Mouse (Mus musculus) forebrain, embryonic 12.5 days (tissue): ENCODE measurements at regions not wholly inside any gene's neighbourhood (a gene's known extent, or its start where the extent isn't known, plus 50 kb on each side); places are given as distances from the start of the nearest gene placed in this dataset.

Experiments used
- ATAC-seq: fragments of 200-750 bp; cut with Nextera tagmentation; 2 replicates; pipeline ENCODE4 v1.8.0; 2017; ENCODE audit warnings: moderate TSS enrichment; ENCODE audit not compliant: low FRiP score
- H3K27ac ChIP-seq: fragments of 300-500 bp; sonication (generic); 2 replicates; pipeline ENCODE4 v1.5.1; 2016; ENCODE audit warnings: mild to moderate bottlenecking
- H3K27me3 ChIP-seq: fragments of 300-500 bp; sonication (generic); 2 replicates; pipeline ENCODE4 v1.6.1; 2016; ENCODE audit warnings: mild to moderate bottlenecking
- H3K36me3 ChIP-seq: fragments of 300-500 bp; sonication (generic); replicated peaks from 2 replicates; pipeline ENCODE4 v1.6.1; 2016; ENCODE audit warnings: mild to moderate bottlenecking
- H3K4me1 ChIP-seq: fragments of 300-500 bp; sonication (generic); 2 replicates; pipeline ENCODE4 v1.6.1; 2016
- H3K4me2 ChIP-seq: fragments of 300-500 bp; sonication (generic); 2 replicates; pipeline ENCODE4 v1.6.1; 2016; ENCODE audit warnings: mild to moderate bottlenecking, moderate library complexity
- H3K4me3 ChIP-seq: fragments of 300-500 bp; sonication (generic); replicated peaks from 2 replicates; pipeline ENCODE4 v1.5.1; 2016; ENCODE audit warnings: mild to moderate bottlenecking
- H3K9ac ChIP-seq: fragments of 300-500 bp; sonication (generic); 2 replicates; pipeline ENCODE4 v1.6.1; 2016; ENCODE audit warnings: mild to moderate bottlenecking
- H3K9me3 ChIP-seq: fragments of 300-500 bp; sonication (generic); 2 replicates; pipeline ENCODE4 v1.6.1; 2016
- WGBS: fragments of 180-500 bp; shearing (Covaris S2); methylation state at CpG from one replicate; pipeline ENCODE4 v1.1.7; 2016; 5-methylcytosine and 5-hydroxymethylcytosine counted together

- ATAC-seq, result no peak
- no peak overlapping the region for H3K27ac ChIP-seq
- H3K4me2 ChIP-seq, result no peak overlapping the region
- no peaks in the 10 kb centered on the region for H3K9me3 ChIP-seq
- H3K36me3 ChIP-seq, result no peaks in the 10 kb centered on the region
- H3K4me1 ChIP-seq, result no peaks in the 10 kb centered on the region
- no peak overlapping the region for H3K9ac ChIP-seq
- H3K4me3 ChIP-seq, result no peak overlapping the region
- peaks cover 15% of the 10 kb centered on the region for H3K27me3 ChIP-seq
Observed at GRCm38 (mm10) chr3:115655020-115655419, 59.9 kb downstream of the S1pr1 start.

GRCm38 (mm10) chr3:115652236-115652635 is 62.6 kb downstream of the S1pr1 start:
- no peak overlapping the region for H3K9ac ChIP-seq
- no peaks in the 10 kb centered on the region for H3K4me1 ChIP-seq
- H3K4me3 ChIP-seq, result no peak overlapping the region
- H3K27me3 ChIP-seq, result no peaks in the 10 kb centered on the region
- ATAC-seq, result no peak
- H3K4me2 ChIP-seq, result no peak overlapping the region
- no peaks in the 10 kb centered on the region for H3K9me3 ChIP-seq
- no peaks in the 10 kb centered on the region for H3K36me3 ChIP-seq
- 86% methylated on average over 5 of the region's 5 CpGs for WGBS
- H3K27ac ChIP-seq, result no peak overlapping the region

GRCm38 (mm10) chr3:115649338-115650117 is 65.3 kb downstream of the S1pr1 start:
- Histone ChIP-seq H3K27ac (no peak overlapping the region), H3K9me3 (no peaks in the 10 kb centered on the region), H3K36me3 (no peaks in the 10 kb centered on the region), H3K27me3 (no peaks in the 10 kb centered on the region), H3K4me3 (no peak overlapping the region), H3K4me2 (no peak overlapping the region), H3K9ac (no peak overlapping the region), H3K4me1 (no peaks in the 10 kb centered on the region)
- 74% methylated on average over 3 of the region's 3 CpGs for WGBS
- ATAC-seq, result no peak

- no peak for ATAC-seq
- H3K4me3 ChIP-seq, result no peak overlapping the region
- H3K9me3 ChIP-seq, result no peaks in the 10 kb centered on the region
- H3K27ac ChIP-seq, result no peak overlapping the region
- H3K4me2 ChIP-seq, result no peak overlapping the region
- no peaks in the 10 kb centered on the region for H3K27me3 ChIP-seq
- H3K36me3 ChIP-seq, result no peaks in the 10 kb centered on the region
- no peak overlapping the region for H3K9ac ChIP-seq
- peaks cover 3% of the 10 kb centered on the region for H3K4me1 ChIP-seq
- 67% methylated on average over 7 of the region's 7 CpGs for WGBS
Observed at GRCm38 (mm10) chr3:115646993-115647392, 67.9 kb downstream of the S1pr1 start.

GRCm38 (mm10) chr3:115644307-115644706 is 70.6 kb downstream of the S1pr1 start:
- H3K4me3 ChIP-seq, result no peak overlapping the region
- no peaks in the 10 kb centered on the region for H3K36me3 ChIP-seq
- H3K4me2 ChIP-seq, result no peak overlapping the region
- H3K9me3 ChIP-seq, result no peaks in the 10 kb centered on the region
- no peak for ATAC-seq
- H3K4me1 ChIP-seq, result peaks cover 5% of the 10 kb centered on the region
- WGBS, result 85% methylated on average over 5 of the region's 5 CpGs
- H3K27me3 ChIP-seq, result no peaks in the 10 kb centered on the region
- H3K9ac ChIP-seq, result no peak overlapping the region
- no peak overlapping the region for H3K27ac ChIP-seq

GRCm38 (mm10) chr3:115642846-115643260 is 72.0 kb downstream of the S1pr1 start:
- Histone ChIP-seq H3K4me3 (peak overlapping the region; percentile 49), H3K9ac (peak overlapping the region; percentile 61; the same call in 1 of the 2 replicates), H3K36me3 (no peaks in the 10 kb centered on the region), H3K9me3 (no peaks in the 10 kb centered on the region), H3K27me3 (no peaks in the 10 kb centered on the region), H3K4me2 (peak overlapping the region; percentile 65), H3K4me1 (peaks cover 5% of the 10 kb centered on the region), H3K27ac (no peak overlapping the region)
- ATAC-seq, result no peak
- WGBS, result 7% methylated on average over 11 of the region's 11 CpGs

GRCm38 (mm10) chr3:115642001-115642845 is 72.6 kb downstream of the S1pr1 start:
- H3K27ac ChIP-seq, result 0 out of 2 replicates have a peak overlapping the region, but pooled peaks have one; percentile 5
- peak; percentile 84 for ATAC-seq

GRCm38 (mm10) chr3:115641411-115641810 is 73.5 kb downstream of the S1pr1 start:
- H3K27ac ChIP-seq, result no peak overlapping the region
- H3K27me3 ChIP-seq, result no peaks in the 10 kb centered on the region
- peaks cover 5% of the 10 kb centered on the region for H3K4me1 ChIP-seq
- H3K36me3 ChIP-seq, result no peaks in the 10 kb centered on the region
- no peak for ATAC-seq
- H3K4me3 ChIP-seq, result no peak overlapping the region
- no peaks in the 10 kb centered on the region for H3K9me3 ChIP-seq
- H3K9ac ChIP-seq, result no peak overlapping the region
- 57% methylated on average over 6 of the region's 6 CpGs for WGBS
- no peak overlapping the region for H3K4me2 ChIP-seq

More at GRCm38 (mm10) chr3:115642001-115642845, 72.6 kb downstream of the S1pr1 start:
- Histone ChIP-seq H3K4me1 (peaks cover 5% of the 10 kb centered on the region), H3K9ac (peak overlapping the region; percentile 61), H3K36me3 (no peaks in the 10 kb centered on the region), H3K9me3 (no peaks in the 10 kb centered on the region), H3K4me2 (peak overlapping the region; percentile 65), H3K4me3 (peak overlapping the region; percentile 49), H3K27me3 (no peaks in the 10 kb centered on the region)
- WGBS, result 9% methylated on average over 25 of the region's 26 CpGs

- no peaks in the 10 kb centered on the region for H3K36me3 ChIP-seq
- no peak overlapping the region for H3K4me2 ChIP-seq
- no peaks in the 10 kb centered on the region for H3K9me3 ChIP-seq
- H3K4me1 ChIP-seq, result peaks cover 14% of the 10 kb centered on the region
- no peak overlapping the region for H3K27ac ChIP-seq
- H3K4me3 ChIP-seq, result no peak overlapping the region
- peaks cover 8% of the 10 kb centered on the region; the same call in 1 of the 2 replicates for H3K27me3 ChIP-seq
- 85% methylated on average over 4 of the region's 4 CpGs for WGBS
- ATAC-seq, result no peak
- no peak overlapping the region for H3K9ac ChIP-seq
Observed at GRCm38 (mm10) chr3:115635487-115635886, 79.4 kb downstream of the S1pr1 start.

GRCm38 (mm10) chr3:115635081-115635480 is 79.8 kb downstream of the S1pr1 start:
- no peak for ATAC-seq
- H3K4me3 ChIP-seq, result no peak overlapping the region
- WGBS, result 87% methylated on average over 5 of the region's 5 CpGs

GRCm38 (mm10) chr3:115632417-115632743 is 82.5 kb downstream of the S1pr1 start:
- Histone ChIP-seq H3K27ac (peak overlapping the region; percentile 81), H3K27me3 (peaks cover 11% of the 10 kb centered on the region; the same call in 1 of the 2 replicates), H3K4me3 (no peak overlapping the region), H3K9ac (no peak overlapping the region), H3K4me2 (0 out of 2 replicates have a peak overlapping the region, but pooled peaks have one; percentile 24), H3K36me3 (no peaks in the 10 kb centered on the region), H3K4me1 (peaks cover 14% of the 10 kb centered on the region), H3K9me3 (no peaks in the 10 kb centered on the region)
- WGBS, result 43% methylated on average over 4 of the region's 4 CpGs
- peak; percentile 44 for ATAC-seq

More at GRCm38 (mm10) chr3:115635081-115635480, 79.8 kb downstream of the S1pr1 start:
- Histone ChIP-seq H3K27ac (no peak overlapping the region), H3K9me3 (no peaks in the 10 kb centered on the region), H3K4me1 (peaks cover 14% of the 10 kb centered on the region), H3K27me3 (peaks cover 10% of the 10 kb centered on the region; the same call in 1 of the 2 replicates), H3K9ac (no peak overlapping the region), H3K4me2 (no peak overlapping the region), H3K36me3 (no peaks in the 10 kb centered on the region)

- H3K36me3 ChIP-seq, result no peaks in the 10 kb centered on the region
- WGBS, result 27% methylated on average over 17 of the region's 17 CpGs
- no peak overlapping the region for H3K4me3 ChIP-seq
- peaks cover 11% of the 10 kb centered on the region; the same call in 1 of the 2 replicates for H3K27me3 ChIP-seq
- H3K4me2 ChIP-seq, result peak overlapping the region; percentile 24
- no peaks in the 10 kb centered on the region for H3K9me3 ChIP-seq
- ATAC-seq, result peak; percentile 87
- peaks cover 14% of the 10 kb centered on the region for H3K4me1 ChIP-seq
- H3K27ac ChIP-seq, result peak overlapping the region; percentile 81
- H3K9ac ChIP-seq, result no peak overlapping the region
Observed at GRCm38 (mm10) chr3:115631573-115632416, 83.1 kb downstream of the S1pr1 start.
